Mouse (Mus musculus) adipocyte (in vitro differentiated cells): ENCODE data around the gene Arih2.

Experiments used
- DNase-seq: peaks from one replicate; pipeline ENCODE4 v3.0.0-alpha.2; 2016; ENCODE audit warnings: low spot score

Arih2 gene

GRCm38 (mm10) chr9:108560227-108560841 is 88.9 kb downstream of the Arih2 start, which contains the start of gene Impdh2:
Gene Impdh2, plus strand, starts transcription at chr9:108560286.
- DNase-seq = peak; percentile 95

- DNase-seq = no peak
Observed at GRCm38 (mm10) chr9:108559169-108559568, 90.0 kb downstream of the Arih2 start.
